Mouse (Mus musculus) lung, postnatal 0 days (tissue): ENCODE data around the gene Pde11a. TPM values are rescaled to one million over a fixed set of nuclear protein-coding genes. Genes with fewer than 3 reads are reported as not detected.
A peak's percentile ranks its signal among the peaks of the same experiment; 100 is the strongest.

Source experiments
- ATAC-seq: fragments of 200-750 bp; cut with Nextera tagmentation; 2 replicates; pipeline ENCODE4 v1.8.0; 2017; ENCODE audit warnings: moderate library complexity
- DNase-seq: peaks from one replicate; pipeline ENCODE4 v3.0.0-alpha.2; 2016; ENCODE audit warnings: low spot score
- H3K27ac ChIP-seq: fragments of 300-500 bp; sonication (generic); 2 replicates; pipeline ENCODE4 v1.5.1; 2014; ENCODE audit warnings: antibody characterized with exemption, mild to moderate bottlenecking, low read length, mixed read lengths
- H3K27me3 ChIP-seq: fragments of 300-500 bp; sonication (generic); replicated peaks from 2 replicates; pipeline ENCODE4 v1.6.1; 2014; ENCODE audit warnings: low read length, mixed read lengths; ENCODE audit not compliant: insufficient read depth
- H3K36me3 ChIP-seq: fragments of 300-500 bp; sonication (generic); 2 replicates; pipeline ENCODE4 v1.6.1; 2014; ENCODE audit warnings: low read length, mixed read lengths; ENCODE audit not compliant: insufficient read depth
- H3K4me1 ChIP-seq: fragments of 300-500 bp; sonication (generic); 2 replicates; pipeline ENCODE4 v1.6.1; 2014; ENCODE audit warnings: antibody characterized with exemption, low read depth, low read length, mixed read lengths; ENCODE audit not compliant: insufficient read depth
- H3K4me2 ChIP-seq: fragments of 300-500 bp; sonication (generic); replicated peaks from 2 replicates; pipeline ENCODE4 v1.6.1; 2014; ENCODE audit warnings: low read depth, mild to moderate bottlenecking, low read length, moderate library complexity, mixed read lengths
- H3K4me3 ChIP-seq: fragments of 300-500 bp; sonication (generic); 2 replicates; pipeline ENCODE4 v1.5.1; 2014; ENCODE audit warnings: low read depth, low read length
- H3K9ac ChIP-seq: fragments of 300-500 bp; sonication (generic); replicated peaks from 2 replicates; pipeline ENCODE4 v1.6.1; 2014; ENCODE audit warnings: low read depth, mild to moderate bottlenecking
- H3K9me3 ChIP-seq: fragments of 300-500 bp; sonication (generic); 2 replicates; pipeline ENCODE4 v1.6.1; 2016; ENCODE audit warnings: low read length, mixed read lengths
- CTCF ChIP-seq: IDR thresholded peaks from 2 replicates; pipeline ENCODE4 v1.5.1; 2016; ENCODE audit warnings: antibody characterized with exemption, mild to moderate bottlenecking
- EP300 ChIP-seq: IDR thresholded peaks from 2 replicates; pipeline ENCODE4 v1.6.1; 2016; ENCODE audit warnings: antibody characterized with exemption, mild to moderate bottlenecking, control low read depth
- whole genome bisulfite sequencing: fragments of 180-500 bp; shearing (Covaris S2); extraction: QIAGEN DNeasy Blood & Tissue Kit; methylation state at CpG from one replicate; pipeline ENCODE4 v1.1.7; 2014; 5-methylcytosine and 5-hydroxymethylcytosine counted together
- polyA plus RNA-seq: library from polyadenylated mRNA; unstranded; fragments of >200 nt; fragmentation: Nextera tagmentation; extraction: Ambion mirVana; gene quantifications from 2 replicates; pipeline ENCODE4 v1.2.1, GENCODE M21; 2015

Gene Pde11a
- polyA plus RNA-seq, 1 experiment from 2014 or later = 0.16 TPM

DNA sequence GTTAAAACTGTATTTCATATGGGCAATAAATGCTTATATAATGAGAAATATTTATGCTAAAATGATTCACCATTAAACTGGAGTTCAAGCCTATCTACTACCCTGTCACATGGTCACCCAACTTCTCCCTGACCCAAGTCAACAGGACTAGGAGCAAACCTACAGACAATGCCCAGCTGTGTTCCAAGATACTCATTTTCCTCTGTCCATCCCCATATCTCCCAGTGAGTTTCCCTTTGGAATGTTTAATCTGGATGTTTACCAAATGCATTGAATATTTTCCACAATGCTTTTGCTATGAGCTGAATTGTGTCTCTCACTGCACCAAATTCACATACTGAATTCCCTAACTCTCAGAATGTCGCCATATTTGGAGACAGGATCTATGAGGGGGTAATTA lies 221.4 kb downstream of the Pde11a start:
- ATAC-seq (no peak), DNase-seq (no peak)
- no peak overlapping the region for H3K4me2 ChIP-seq
- WGBS = 77% methylated on average over 1 of the region's 1 CpGs
- H3K27me3 ChIP-seq = no peaks in the 10 kb centered on the region
- TF ChIP-seq CTCF = no peak
- TF ChIP-seq EP300 = no peak
- no peak overlapping the region for H3K9ac ChIP-seq
- no peak overlapping the region for H3K27ac ChIP-seq
- no peak overlapping the region for H3K4me3 ChIP-seq
- no peaks in the 10 kb centered on the region for H3K9me3 ChIP-seq
- H3K36me3 ChIP-seq = no peaks in the 10 kb centered on the region
- H3K4me1 ChIP-seq = no peaks in the 10 kb centered on the region

DNA sequence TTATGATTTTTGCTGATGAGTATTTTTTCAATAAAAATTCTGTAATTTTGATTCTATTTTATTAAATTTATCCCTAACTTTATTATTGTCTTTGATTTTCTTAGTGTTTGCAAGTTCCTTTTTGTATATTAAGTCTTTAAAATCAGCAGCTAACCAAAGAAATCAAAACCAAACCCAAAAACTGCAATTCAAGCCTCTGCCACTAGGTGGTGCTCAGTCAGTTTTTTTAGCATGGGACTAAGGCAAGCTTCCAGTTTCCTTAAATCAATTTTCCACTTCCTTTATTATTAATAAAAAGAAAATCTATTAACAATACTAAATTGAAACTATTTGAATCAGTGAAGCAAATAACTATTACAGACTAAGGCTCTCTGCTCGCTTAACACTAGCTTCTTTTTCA lies 222.9 kb downstream of the Pde11a start:
- WGBS = 32% methylated on average over 1 of the region's 1 CpGs
- H3K27me3 ChIP-seq = no peaks in the 10 kb centered on the region
- ATAC-seq = no peak
- H3K4me3 ChIP-seq = no peak overlapping the region
- H3K9me3 ChIP-seq = no peaks in the 10 kb centered on the region
- TF ChIP-seq EP300 (no peak), CTCF (peak; percentile 77)
- H3K4me1 ChIP-seq = no peaks in the 10 kb centered on the region
- no peak overlapping the region for H3K4me2 ChIP-seq
- H3K9ac ChIP-seq = no peak overlapping the region
- peak; percentile 60 for DNase-seq
- no peaks in the 10 kb centered on the region for H3K36me3 ChIP-seq
- H3K27ac ChIP-seq = no peak overlapping the region

DNA sequence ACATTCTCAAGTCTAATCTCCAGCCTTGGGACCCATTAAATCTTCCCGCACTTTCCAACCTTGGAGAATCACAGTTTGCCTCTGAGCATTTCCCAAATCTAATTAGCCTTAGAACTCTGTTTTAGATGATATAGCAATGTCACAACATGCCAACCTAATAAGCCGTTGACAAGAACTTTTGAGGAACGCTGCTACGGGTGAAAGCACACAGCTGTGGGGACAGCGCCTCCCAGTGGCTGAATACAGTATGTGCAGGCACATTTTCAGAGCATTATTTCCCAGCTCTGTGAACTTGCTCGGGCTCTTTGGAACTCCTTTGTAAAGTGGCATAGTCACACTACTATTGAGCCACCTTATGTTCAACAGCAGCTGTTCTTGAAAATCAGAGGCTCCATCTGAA lies 223.8 kb downstream of the Pde11a start:
- Histone ChIP-seq H3K9me3 (no peaks in the 10 kb centered on the region), H3K9ac (no peak overlapping the region), H3K4me1 (no peaks in the 10 kb centered on the region), H3K4me3 (no peak overlapping the region), H3K27ac (no peak overlapping the region), H3K36me3 (no peaks in the 10 kb centered on the region), H3K4me2 (no peak overlapping the region), H3K27me3 (no peaks in the 10 kb centered on the region)
- WGBS = 19% methylated on average over 6 of the region's 6 CpGs
- peak; percentile 89 for TF ChIP-seq CTCF
- TF ChIP-seq EP300 = no peak
- DNase-seq (peak; percentile 70), ATAC-seq (no peak)

DNA sequence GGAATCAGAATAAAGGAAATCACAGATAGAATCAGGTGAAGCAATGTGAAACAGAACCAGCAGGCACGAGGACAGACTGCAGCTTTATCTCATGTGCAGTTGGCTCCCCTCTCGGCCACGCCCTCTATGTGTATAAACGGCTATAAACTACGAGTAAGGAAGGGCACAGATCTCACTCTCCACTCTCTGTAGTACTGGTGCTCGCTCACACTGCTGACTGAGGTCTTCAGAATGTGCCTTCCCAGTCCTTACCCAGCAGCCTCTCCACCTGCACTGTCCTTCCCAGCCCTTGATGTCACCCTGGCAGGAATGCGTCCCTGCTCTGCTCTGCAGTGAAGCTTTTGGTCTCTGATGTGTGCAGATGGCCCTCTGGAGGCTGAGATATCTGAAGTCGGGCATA lies 228.9 kb downstream of the Pde11a start:
- H3K9me3 ChIP-seq = no peaks in the 10 kb centered on the region
- TF ChIP-seq EP300 (no peak), CTCF (0 out of 2 replicates have a peak, but pooled peaks have one; percentile 1)
- ATAC-seq (no peak), DNase-seq (peak; percentile 24)
- no peaks in the 10 kb centered on the region for H3K27me3 ChIP-seq
- H3K4me1 ChIP-seq = no peaks in the 10 kb centered on the region
- no peak overlapping the region for H3K4me2 ChIP-seq
- no peak overlapping the region for H3K4me3 ChIP-seq
- WGBS = 17% methylated on average over 8 of the region's 8 CpGs
- H3K9ac ChIP-seq = no peak overlapping the region
- no peaks in the 10 kb centered on the region for H3K36me3 ChIP-seq
- no peak overlapping the region for H3K27ac ChIP-seq

DNA sequence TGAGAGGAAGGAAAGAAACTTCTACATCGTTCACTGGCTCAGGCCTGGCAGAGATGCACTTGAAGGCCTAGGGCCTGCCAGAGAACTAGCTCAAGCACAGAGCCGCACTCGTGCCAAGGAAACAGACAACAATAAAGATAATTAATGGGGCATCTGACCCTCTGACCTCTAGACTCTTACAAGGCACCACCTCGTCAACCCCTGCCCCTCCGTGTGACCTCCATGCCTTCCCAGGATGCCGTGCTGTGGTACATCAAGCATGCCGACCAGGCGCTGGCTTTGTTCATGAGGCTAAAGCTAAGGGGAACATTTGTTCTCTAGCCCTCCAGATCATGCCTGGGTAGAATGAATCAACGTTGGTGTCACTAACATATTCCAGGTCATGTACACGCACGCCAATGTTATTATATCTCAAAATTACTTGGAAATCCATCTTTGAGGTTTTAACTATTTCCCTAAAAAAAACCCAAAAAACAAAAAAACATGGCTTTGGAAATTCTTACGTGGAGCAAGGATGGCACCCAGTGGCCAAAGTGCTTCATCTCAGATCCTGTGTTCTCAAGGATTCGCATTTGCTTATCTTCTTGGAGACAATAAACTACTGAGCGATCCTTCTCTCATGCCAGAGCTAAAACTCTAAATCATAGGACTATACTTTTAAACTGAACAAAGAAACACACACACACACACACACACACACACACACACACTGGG lies 236.5 kb downstream of the Pde11a start:
- no peaks in the 10 kb centered on the region for H3K4me1 ChIP-seq
- H3K27ac ChIP-seq = no peak overlapping the region
- no peaks in the 10 kb centered on the region for H3K9me3 ChIP-seq
- DNase-seq = peak; percentile 44
- no peak overlapping the region for H3K4me2 ChIP-seq
- TF ChIP-seq CTCF (peak; percentile 69), EP300 (no peak)
- WGBS = 41% methylated on average over 14 of the region's 14 CpGs
- ATAC-seq = peak; percentile 18; the same call in 1 of the 2 replicates
- no peak overlapping the region for H3K9ac ChIP-seq
- H3K27me3 ChIP-seq = no peaks in the 10 kb centered on the region
- H3K4me3 ChIP-seq = no peak overlapping the region
- H3K36me3 ChIP-seq = no peaks in the 10 kb centered on the region

DNA sequence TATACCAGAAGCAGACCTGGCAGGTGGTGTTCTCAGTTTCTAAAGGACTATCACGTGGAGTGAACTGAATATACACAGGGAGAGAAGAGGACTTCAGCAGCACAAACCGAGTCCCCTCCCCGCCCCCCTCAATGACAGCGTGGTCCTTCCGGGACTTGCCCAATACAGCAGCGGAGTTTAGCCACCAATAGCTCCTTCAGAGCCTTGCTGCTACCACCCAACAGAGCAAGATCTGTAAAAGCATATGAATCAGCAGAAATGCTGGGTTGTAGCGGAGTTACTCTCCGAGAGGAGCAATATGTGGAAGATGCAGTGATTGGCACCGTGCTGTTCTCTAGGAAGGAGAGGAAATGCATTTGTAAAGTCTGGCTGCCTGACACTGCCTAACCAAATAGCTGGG lies 238.0 kb downstream of the Pde11a start:
- no peak overlapping the region for H3K9ac ChIP-seq
- WGBS = 42% methylated on average over 9 of the region's 9 CpGs
- no peaks in the 10 kb centered on the region for H3K36me3 ChIP-seq
- H3K4me3 ChIP-seq = no peak overlapping the region
- no peak overlapping the region for H3K4me2 ChIP-seq
- H3K9me3 ChIP-seq = no peaks in the 10 kb centered on the region
- no peaks in the 10 kb centered on the region for H3K4me1 ChIP-seq
- no peak for TF ChIP-seq CTCF
- no peak for TF ChIP-seq EP300
- DNase-seq (no peak), ATAC-seq (peak; percentile 20; the same call in 1 of the 2 replicates)
- no peaks in the 10 kb centered on the region for H3K27me3 ChIP-seq
- H3K27ac ChIP-seq = no peak overlapping the region
